8 mouse cellular contexts compared by ENCODE assay signal in genomic region chr12:108292957-108293356, GRCm38 (mm10). TPM values are rescaled to one million over a fixed set of nuclear protein-coding genes. Genes with fewer than 3 reads are reported as not detected.
DNase-seq lines count a peak whose midpoint lies in the region; ATAC-seq and TF ChIP-seq lines count a peak whose summit lies in the region.

No protein-coding gene starts in this region.

- no peak overlapping the region for H3K4me3 ChIP-seq in limb, embryonic 14.5 days (replicated peaks; ENCODE audit: low read length)
- 0 out of 2 replicates have a peak overlapping the region, but pooled peaks have one; percentile 8 for H3K4me3 ChIP-seq in midbrain, embryonic 15.5 days
- no peak overlapping the region for H3K4me3 ChIP-seq in stomach, postnatal 0 days (ENCODE audit: low read depth, low read length)

- no peak overlapping the region for H3K9ac ChIP-seq in limb, embryonic 14.5 days (ENCODE audit: low read depth, low read length, severe bottlenecking)
- H3K9ac ChIP-seq in midbrain, embryonic 15.5 days = no peak overlapping the region
- no peak overlapping the region for H3K9ac ChIP-seq in stomach, postnatal 0 days (ENCODE audit: low read length)

- no peak overlapping the region for H3K27ac ChIP-seq in limb, embryonic 14.5 days (replicated peaks; ENCODE audit: low read depth, low read length)
- 0 out of 2 replicates have a peak overlapping the region, but pooled peaks have one; percentile 18 for H3K27ac ChIP-seq in midbrain, embryonic 15.5 days
- H3K27ac ChIP-seq in stomach, postnatal 0 days (replicated peaks) = no peak overlapping the region

- no peaks in the 10 kb centered on the region for H3K27me3 ChIP-seq in limb, embryonic 14.5 days (ENCODE audit: control insufficient read depth, insufficient read depth, low read length)
- no peaks in the 10 kb centered on the region for H3K27me3 ChIP-seq in midbrain, embryonic 15.5 days (replicated peaks)
- H3K27me3 ChIP-seq in stomach, postnatal 0 days (ENCODE audit: control insufficient read depth, insufficient read depth, low read length) = no peaks in the 10 kb centered on the region

- ATAC-seq in activated CD4-positive, CD25-positive, alpha-beta regulatory T cell, adult 4 months = peak; percentile 73
- no peak for ATAC-seq in limb, embryonic 14.5 days (ENCODE audit: low FRiP score, low read depth)
- ATAC-seq in midbrain, embryonic 15.5 days (replicated peaks) = peak; percentile 75
- peak; percentile 52 for ATAC-seq in stomach, postnatal 0 days (ENCODE audit: low FRiP score, low TSS enrichment)

- peak; percentile 68 for DNase-seq in 416B (ENCODE audit: low read depth)
- DNase-seq in embryo, embryonic 10 days (ENCODE audit: low spot score) = peak; percentile 84
- DNase-seq in gastrocnemius, postnatal 4 days (ENCODE audit: low spot score in 2 of 2) = peak; percentile 65 to 67
- peak; percentile 75 for DNase-seq in kidney, adult 11 months
- peak; percentile 87 for DNase-seq in limb, embryonic 14.5 days (ENCODE audit: low spot score)
- DNase-seq in stomach, postnatal 0 days (ENCODE audit: low spot score) = peak; percentile 80

- H3K36me3 ChIP-seq in limb, embryonic 14.5 days (ENCODE audit: control insufficient read depth, insufficient read depth, low read length) = no peaks in the 10 kb centered on the region
- H3K36me3 ChIP-seq in midbrain, embryonic 15.5 days (replicated peaks) = no peaks in the 10 kb centered on the region
- no peaks in the 10 kb centered on the region for H3K36me3 ChIP-seq in stomach, postnatal 0 days (ENCODE audit: control insufficient read depth, insufficient read depth, low read length)

- H3K9me3 ChIP-seq in limb, embryonic 14.5 days (ENCODE audit: control insufficient read depth, low read length) = no peaks in the 10 kb centered on the region
- H3K9me3 ChIP-seq in midbrain, embryonic 15.5 days = no peaks in the 10 kb centered on the region
- H3K9me3 ChIP-seq in stomach, postnatal 0 days (ENCODE audit: control insufficient read depth, low read length) = no peaks in the 10 kb centered on the region

- no peaks in the 10 kb centered on the region for H3K4me1 ChIP-seq in limb, embryonic 14.5 days (ENCODE audit: control insufficient read depth, insufficient read depth, low read length)
- H3K4me1 ChIP-seq in midbrain, embryonic 15.5 days = peaks cover 10% of the 10 kb centered on the region
- H3K4me1 ChIP-seq in stomach, postnatal 0 days (replicated peaks; ENCODE audit: control insufficient read depth, insufficient read depth) = no peaks in the 10 kb centered on the region

- no peak for TF ChIP-seq POLR2A in limb, embryonic 14.5 days (IDR thresholded peaks at IDR 0.05; ENCODE audit: borderline replicate concordance, extremely low read depth, insufficient read depth, insufficient read length)

- H3K4me2 ChIP-seq in limb, embryonic 14.5 days (replicated peaks; ENCODE audit: low read depth, low read length, severe bottlenecking) = peak overlapping the region; percentile 40
- H3K4me2 ChIP-seq in midbrain, embryonic 15.5 days = peak overlapping the region; percentile 38
- no peak overlapping the region for H3K4me2 ChIP-seq in stomach, postnatal 0 days (replicated peaks; ENCODE audit: low read depth)

- peak; percentile 97 for TF ChIP-seq CTCF in stomach, postnatal 0 days (IDR thresholded peaks at IDR 0.05; ENCODE audit: low read depth)

- TF ChIP-seq EP300 in stomach, postnatal 0 days (optimal IDR thresholded peaks at IDR 0.05) = no peak

- WGBS in limb, embryonic 14.5 days = 4% methylated on average over 8 of the region's 8 CpGs
- WGBS in midbrain, embryonic 15.5 days = 7% methylated on average over 8 of the region's 8 CpGs
- 3% methylated on average over 8 of the region's 8 CpGs for WGBS in stomach, postnatal 0 days

RNA-seq across cellular contexts. Expression of gene Hhipl1, which starts 13.1 kb away (rescaled TPM):
- polyA plus RNA-seq in activated CD4-positive, CD25-positive, alpha-beta regulatory T cell, adult 4 months (2017; shearing (Covaris generic)) = under 1 TPM in 1 of 2 experiments, not detected in 1; 0.08 TPM
- 1 to 10 TPM in 1 of 2 experiments, under 1 TPM in 1; 0.74 to 1.0 TPM for total RNA-seq in gastrocnemius, postnatal 4 days (2021)
- polyA plus RNA-seq in limb, embryonic 14.5 days (2012; rRNA removed) = 2.7 and 3.0 TPM in 2 replicates
- polyA plus RNA-seq in limb, embryonic 14.5 days (2014; fragmentation: Nextera tagmentation; extraction: Ambion mirVana) = 0.58 and 1.5 TPM in 2 replicates
- 2.7 and 2.8 TPM in 2 replicates for polyA plus RNA-seq in midbrain, embryonic 15.5 days (2015; fragmentation: Nextera tagmentation; extraction: Ambion mirVana)
- polyA plus RNA-seq in stomach, postnatal 0 days (2015; fragmentation: Nextera tagmentation; extraction: Ambion mirVana) = 0.23 and 0.24 TPM in 2 replicates

RNA-seq across cellular contexts. Expression of gene Ccdc85c, which starts 17.7 kb away (rescaled TPM):
- polyA plus RNA-seq in activated CD4-positive, CD25-positive, alpha-beta regulatory T cell, adult 4 months (2017; shearing (Covaris generic)) = under 1 TPM; 0.25 to 0.42 TPM
- 1 to 10 TPM; 7.3 to 8.4 TPM for total RNA-seq in gastrocnemius, postnatal 4 days (2021)
- polyA plus RNA-seq in limb, embryonic 14.5 days (2012; rRNA removed) = 9.9 and 13.1 TPM in 2 replicates
- 6.1 and 6.4 TPM in 2 replicates for polyA plus RNA-seq in limb, embryonic 14.5 days (2014; fragmentation: Nextera tagmentation; extraction: Ambion mirVana)
- polyA plus RNA-seq in midbrain, embryonic 15.5 days (2015; fragmentation: Nextera tagmentation; extraction: Ambion mirVana) = 15.3 and 15.8 TPM in 2 replicates
- 6.7 and 7.0 TPM in 2 replicates for polyA plus RNA-seq in stomach, postnatal 0 days (2015; fragmentation: Nextera tagmentation; extraction: Ambion mirVana)

RNA-seq across cellular contexts. Expression of gene Cyp46a1, which starts 41.2 kb away (rescaled TPM):
- polyA plus RNA-seq in activated CD4-positive, CD25-positive, alpha-beta regulatory T cell, adult 4 months (2017; shearing (Covaris generic)) = not detected
- 1 to 10 TPM; 1.9 to 2.4 TPM for total RNA-seq in gastrocnemius, postnatal 4 days (2021)
- 24.8 and 30.8 TPM in 2 replicates for polyA plus RNA-seq in limb, embryonic 14.5 days (2012; rRNA removed)
- 6.4 and 6.6 TPM in 2 replicates for polyA plus RNA-seq in limb, embryonic 14.5 days (2014; fragmentation: Nextera tagmentation; extraction: Ambion mirVana)
- polyA plus RNA-seq in midbrain, embryonic 15.5 days (2015; fragmentation: Nextera tagmentation; extraction: Ambion mirVana) = 23.6 and 24.9 TPM in 2 replicates
- polyA plus RNA-seq in stomach, postnatal 0 days (2015; fragmentation: Nextera tagmentation; extraction: Ambion mirVana) = 1.3 and 2.1 TPM in 2 replicates
